Mouse (Mus musculus) CD4-positive, CD25-positive, alpha-beta regulatory T cell, adult 9 weeks (primary cell): ENCODE measurements around the gene Fam50b. TPM values are rescaled to one million over a fixed set of nuclear protein-coding genes. Genes with fewer than 3 reads are reported as not detected.

Experiments
- polyA plus RNA-seq: library from polyadenylated mRNA; unstranded; fragments of 100-300 nt; shearing (Covaris generic); gene quantifications from one replicate; pipeline ENCODE4 v1.2.1, GENCODE M21; 2017

Fam50b gene
- polyA plus RNA-seq: not detected

GRCm38 (mm10) chr13:34734686-34735085 lies at the start of gene Fam50b:
TSS of gene Fam50b (plus strand) at chr13:34734850.

Other genes starting within 250 kb of the Fam50b start
- gene Pxdc1, start 81.4 kb upstream of the Fam50b start, polyA plus RNA-seq: 0.20 TPM
- 126 TPM for gene Prpf4b, start 140.5 kb downstream of the Fam50b start, polyA plus RNA-seq
- gene Fam217a, start 189.5 kb downstream of the Fam50b start, polyA plus RNA-seq: 0.21 TPM
- not detected for gene 4933417A18Rik, start 189.6 kb downstream of the Fam50b start, polyA plus RNA-seq
- gene Eci3, start 229.0 kb downstream of the Fam50b start, polyA plus RNA-seq: not detected